Mouse (Mus musculus) urinary bladder, postnatal 14 days (tissue): ENCODE results near the gene Fkbp5.
"Not testable (repeated sequence)": the region's sequence is repeated elsewhere in the genome, so short reads cannot be mapped to it uniquely, and the experiment has no call there.

Experiments used
- DNase-seq: peaks from one replicate; pipeline ENCODE4 v3.0.0; 2021; ENCODE audit warnings: low spot score

Fkbp5 gene

GRCm38 (mm10) chr17:28371286-28371685, 146.0 kb downstream of the Fkbp5 start:
- DNase-seq = no peak

DNA sequence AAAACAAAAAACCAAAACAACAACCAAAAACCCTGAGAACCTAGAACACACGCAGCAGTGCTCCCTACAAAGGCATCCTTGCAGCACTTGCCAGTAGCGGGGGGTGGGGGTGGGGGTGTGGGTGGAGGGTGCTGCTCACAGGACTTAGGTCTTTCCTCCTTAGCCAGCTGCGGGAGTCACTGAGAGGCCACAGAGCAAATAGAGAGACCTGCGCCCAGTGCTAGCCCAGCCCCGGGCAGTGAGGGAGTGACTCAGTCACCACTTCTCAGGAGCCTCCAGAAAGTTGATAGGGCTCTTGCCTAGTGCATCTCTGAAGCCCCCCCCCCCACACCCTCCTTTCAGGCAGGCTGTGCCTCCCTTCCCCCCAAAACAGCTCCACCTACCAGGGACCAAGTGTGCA, 148.3 kb downstream of the Fkbp5 start:
- DNase-seq = no peak

DNA sequence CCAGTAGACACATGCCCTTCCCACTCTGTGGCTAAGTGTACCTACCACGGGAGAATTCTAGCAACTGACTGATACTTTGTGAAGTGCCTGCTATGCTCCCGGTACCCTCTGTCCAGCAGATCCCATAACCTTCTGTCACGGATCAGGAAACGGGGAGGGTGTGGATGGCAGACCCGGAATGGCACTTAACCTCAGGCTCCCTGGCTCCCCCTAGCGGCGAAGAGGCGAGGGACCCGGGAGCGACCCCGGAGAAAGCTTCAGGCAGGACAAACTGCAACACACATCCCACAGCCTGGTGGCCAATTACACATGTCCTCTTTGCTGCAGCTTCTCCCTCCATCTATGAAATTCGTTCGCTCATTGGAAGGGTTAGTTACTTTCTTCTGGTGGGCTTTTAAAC, 148.9 kb downstream of the Fkbp5 start:
- peak; percentile 86 for DNase-seq

DNA sequence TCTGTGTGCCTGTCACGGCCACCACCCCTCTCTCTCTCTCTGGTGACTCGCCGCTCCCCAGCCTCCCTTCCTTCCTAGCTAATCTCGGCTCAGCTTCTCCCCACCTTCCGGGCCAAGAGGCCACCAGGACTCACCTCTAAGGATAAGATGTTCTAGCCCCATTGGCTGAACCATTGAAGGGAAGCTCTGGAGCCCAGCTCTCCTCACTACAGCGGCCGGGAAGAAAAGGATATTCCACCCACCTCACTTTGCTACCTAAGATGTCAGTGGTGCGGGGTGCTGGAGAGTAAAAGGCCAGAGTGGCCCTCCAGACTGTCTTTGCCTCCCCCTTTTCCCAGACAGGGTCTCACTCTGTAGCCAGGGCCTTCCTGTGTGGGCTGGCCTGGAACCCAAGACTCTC, 152.2 kb downstream of the Fkbp5 start, which contains the start of gene Tulp1:
Tulp1 (minus strand) TSS at position 101 of the 400 bp plus-strand sequence.
- no peak for DNase-seq

- no peak for DNase-seq
Measured at GRCm38 (mm10) chr17:28363507-28363906, 153.8 kb downstream of the Fkbp5 start.

DNA sequence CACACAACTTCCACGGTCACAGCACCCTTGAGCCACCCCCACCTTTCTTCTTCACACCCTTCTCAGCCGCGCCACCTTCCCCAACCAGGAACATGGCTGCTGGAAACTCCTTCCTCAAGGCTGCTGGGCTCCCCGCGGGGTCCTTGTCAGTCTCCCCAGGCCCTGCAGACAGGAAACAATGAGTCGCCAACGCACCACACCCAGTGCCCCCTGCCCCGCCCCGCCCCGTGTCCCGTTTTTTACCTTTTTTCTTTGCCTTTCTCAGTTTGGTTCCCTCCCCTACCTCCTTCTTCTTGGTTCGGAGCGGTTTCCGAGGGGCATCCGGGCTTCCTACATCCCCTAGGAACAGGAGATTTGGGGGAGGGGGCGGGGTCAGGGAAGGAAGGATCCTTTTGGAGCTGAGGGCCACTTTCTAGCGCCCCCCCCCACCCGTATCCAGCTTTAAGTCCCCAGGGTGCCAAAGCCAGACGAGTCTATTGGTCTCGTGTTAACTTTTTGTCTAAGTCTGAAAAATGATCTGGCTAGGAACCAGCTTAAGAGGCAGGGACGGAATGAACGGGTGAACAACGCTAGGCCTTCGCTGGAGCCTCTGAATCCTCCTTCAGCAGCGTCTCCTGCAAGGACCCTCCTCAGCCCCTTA, 154.6 kb downstream of the Fkbp5 start:
- DNase-seq = no peak

- DNase-seq = no peak
Measured at GRCm38 (mm10) chr17:28361921-28362652, 155.2 kb downstream of the Fkbp5 start.

DNA sequence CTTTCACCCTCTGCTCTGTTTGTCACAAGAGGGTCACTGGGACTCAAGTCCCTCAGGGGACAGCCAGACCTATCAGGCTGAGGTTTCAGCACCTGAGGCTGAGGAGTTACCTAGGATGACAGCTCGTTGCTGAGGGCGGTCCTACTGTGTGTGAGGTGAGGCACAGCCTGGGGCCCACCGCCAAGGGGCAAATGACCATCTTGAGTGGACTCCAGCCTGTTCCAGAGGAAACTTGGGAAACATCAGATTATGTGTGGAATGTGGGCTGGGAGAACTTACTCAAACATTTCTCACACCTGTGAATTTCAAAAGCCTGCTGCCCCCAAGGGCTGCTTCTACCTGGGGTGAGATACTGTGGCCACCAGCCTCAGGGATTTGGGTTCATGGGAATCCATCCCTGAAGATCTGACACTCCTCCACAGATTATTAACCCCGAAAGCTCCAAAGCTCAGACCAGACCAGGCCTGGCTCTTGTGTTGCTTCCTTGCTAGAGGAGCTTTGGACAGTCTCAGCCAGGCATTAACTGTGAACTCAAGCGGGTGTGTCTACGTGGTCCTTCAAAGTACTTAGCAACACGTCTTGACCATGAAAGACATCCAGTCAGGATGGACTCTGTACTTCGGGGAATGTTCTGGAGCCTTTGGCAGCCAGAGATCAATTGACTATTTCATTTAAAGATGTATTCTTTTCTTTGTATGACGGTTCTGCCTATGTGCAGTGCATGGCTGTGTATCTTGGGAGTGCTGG, 156.6 kb downstream of the Fkbp5 start:
- no peak for DNase-seq

- not testable (repeated sequence) for DNase-seq
Measured at GRCm38 (mm10) chr17:28358576-28359261, 158.6 kb downstream of the Fkbp5 start.

DNA sequence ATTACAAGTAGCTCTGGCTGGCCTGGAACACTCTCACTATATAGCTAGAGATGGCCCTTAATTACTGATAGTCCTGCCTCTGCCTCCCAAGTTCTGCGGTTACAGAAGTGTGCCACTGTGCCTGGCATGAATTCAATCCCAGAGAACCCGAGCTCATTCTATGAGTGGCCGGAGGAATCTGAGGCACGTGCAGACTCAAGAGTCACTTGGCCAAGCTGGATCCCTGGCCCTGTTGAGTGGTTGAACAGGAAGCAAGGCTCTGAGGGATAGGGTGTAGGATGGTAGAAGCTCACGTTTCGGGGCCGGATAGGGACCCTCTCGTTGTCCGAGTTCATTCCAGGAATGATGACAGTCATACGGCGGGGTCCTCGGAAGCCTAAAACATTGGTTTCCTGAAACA, 161.5 kb downstream of the Fkbp5 start:
- DNase-seq = no peak

DNA sequence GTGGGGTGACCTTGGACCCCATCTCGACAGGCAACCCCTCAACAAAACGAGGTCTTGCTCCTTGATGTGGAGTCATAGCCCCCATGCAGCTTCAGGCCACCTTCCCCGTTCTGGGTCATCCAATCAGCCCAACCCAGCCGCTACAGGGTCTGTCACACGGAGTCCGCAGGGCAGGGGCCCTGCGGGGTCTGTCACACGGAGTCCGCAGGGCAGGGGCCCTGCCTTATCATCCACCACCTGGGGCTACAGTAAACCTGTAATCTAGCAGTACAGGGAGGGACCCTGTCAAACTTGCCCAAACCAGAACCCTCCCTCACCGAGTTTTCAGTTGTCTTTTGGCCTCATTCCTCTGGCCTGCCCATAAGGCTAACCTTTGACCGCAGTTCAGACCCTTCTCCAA, 165.3 kb downstream of the Fkbp5 start:
- DNase-seq = no peak

- no peak for DNase-seq
Measured at GRCm38 (mm10) chr17:28351353-28351890, 165.9 kb downstream of the Fkbp5 start.

DNA sequence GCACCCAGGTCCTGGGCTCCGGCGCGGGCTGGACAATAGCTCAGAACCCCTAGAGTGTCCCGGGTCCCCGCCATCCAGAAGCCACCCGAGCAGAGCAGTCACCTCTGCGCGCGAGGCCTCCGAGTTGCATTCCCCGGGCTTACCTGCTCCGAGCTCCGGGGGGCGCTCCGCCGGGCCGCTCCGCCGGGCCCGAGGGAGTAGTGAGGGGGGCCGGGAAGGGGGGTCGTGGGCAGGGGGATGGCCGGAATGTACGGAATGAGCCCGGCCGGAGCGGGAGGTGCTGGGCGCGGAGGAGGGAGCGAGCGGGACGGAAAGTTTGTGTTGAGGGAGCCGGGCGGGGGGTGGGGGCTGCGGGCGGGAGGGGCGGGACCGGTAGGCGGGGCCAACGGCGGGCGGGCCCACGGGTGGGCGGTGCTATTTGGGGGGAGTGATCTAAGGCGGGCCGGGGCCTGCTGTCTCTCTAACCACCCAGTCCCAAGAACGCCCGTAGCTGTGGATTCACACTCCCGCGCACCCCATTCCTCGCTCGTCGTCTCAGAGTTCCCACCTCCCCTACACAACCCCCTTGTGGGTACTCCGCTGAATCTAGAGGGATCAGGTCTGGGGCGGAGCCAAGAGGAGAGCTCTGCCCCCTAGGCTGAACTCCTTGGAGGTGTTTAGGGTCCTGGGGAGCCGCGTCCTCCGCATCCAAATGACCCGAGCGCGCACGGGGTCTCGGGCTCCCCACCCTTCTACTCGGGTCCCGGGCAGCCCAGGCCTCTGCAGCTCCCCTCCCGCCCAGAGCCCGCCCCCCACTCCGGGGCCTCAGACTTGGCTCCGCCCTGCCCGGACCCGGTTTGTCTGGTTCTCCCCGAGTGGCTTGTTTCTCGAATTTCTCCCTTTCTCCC, 166.6 kb downstream of the Fkbp5 start, which contains the start of gene Tead3:
Tead3 (minus strand) TSS at position 352 of the 887 bp plus-strand sequence.
- DNase-seq = peak; percentile 90

DNA sequence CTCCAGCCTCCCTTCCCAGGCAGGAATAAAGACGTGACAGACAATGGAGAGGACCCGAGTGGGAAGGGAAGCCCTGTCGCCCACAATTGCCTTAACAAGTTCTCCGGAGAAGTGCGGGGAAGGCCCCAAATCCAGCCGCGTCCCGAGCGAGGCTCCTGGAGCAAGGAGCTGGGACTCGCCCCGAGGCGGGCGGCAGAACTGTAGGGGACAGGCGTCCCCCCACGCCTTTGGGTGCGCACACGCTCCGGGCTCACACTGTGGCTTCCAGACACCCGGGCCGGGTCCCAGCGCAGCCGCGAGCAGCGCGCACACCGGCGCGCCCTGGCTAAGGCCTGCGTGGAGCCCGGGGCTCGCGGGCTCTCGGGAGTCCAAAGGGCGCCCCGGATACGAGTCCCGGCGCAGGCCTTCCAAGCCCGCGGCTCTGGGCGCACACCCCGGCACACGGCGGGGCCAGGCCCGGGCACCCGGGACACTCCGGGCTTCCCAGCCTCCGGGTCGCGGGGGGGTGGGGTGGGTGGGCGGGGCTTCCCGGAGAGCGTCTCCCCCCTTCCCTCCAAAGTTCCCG, 167.3 kb downstream of the Fkbp5 start:
- no peak for DNase-seq

- peak; percentile 71 for DNase-seq
Measured at GRCm38 (mm10) chr17:28349264-28349880, 168.0 kb downstream of the Fkbp5 start.
